Mouse (Mus musculus): Measurements from ENCODE around the gene Cxcl5.

Cxcl5 gene

GRCm38 (mm10) chr5:90759077-90760065, at the start of gene Cxcl5:
Gene Cxcl5, plus strand, starts transcription at chr5:90759360.
- peak; percentile 8 for DNase-seq (ENCODE audit: low spot score)

GRCm38 (mm10) chr5:90711409-90711808, 47.8 kb upstream of the Cxcl5 start:
- DNase-seq (ENCODE audit: low spot score): no peak

- no peak for DNase-seq (ENCODE audit: low spot score)
Observed at GRCm38 (mm10) chr5:90717937-90718336, 41.2 kb upstream of the Cxcl5 start.

- no peak for DNase-seq (ENCODE audit: low spot score)
Observed at GRCm38 (mm10) chr5:90722656-90723055, 36.5 kb upstream of the Cxcl5 start.

GRCm38 (mm10) chr5:90728254-90728653, 30.9 kb upstream of the Cxcl5 start:
- DNase-seq (ENCODE audit: low spot score): no peak

GRCm38 (mm10) chr5:90731480-90731879, 27.7 kb upstream of the Cxcl5 start:
- DNase-seq (ENCODE audit: low spot score): no peak

- DNase-seq (ENCODE audit: low spot score): no peak
Observed at GRCm38 (mm10) chr5:90742029-90742428, 17.1 kb upstream of the Cxcl5 start.

GRCm38 (mm10) chr5:90753934-90754333, 5.2 kb upstream of the Cxcl5 start:
- no peak for DNase-seq (ENCODE audit: low spot score)

- peak; percentile 9 for DNase-seq (ENCODE audit: low spot score)
Observed at GRCm38 (mm10) chr5:90758020-90758605, 1.0 kb upstream of the Cxcl5 start.

- DNase-seq (ENCODE audit: low spot score): no peak
Observed at GRCm38 (mm10) chr5:90760303-90760702, 1.1 kb downstream of the Cxcl5 start.

GRCm38 (mm10) chr5:90760844-90761243, 1.7 kb downstream of the Cxcl5 start:
- no peak for DNase-seq (ENCODE audit: low spot score)

GRCm38 (mm10) chr5:90761834-90762233, 2.7 kb downstream of the Cxcl5 start:
- DNase-seq (ENCODE audit: low spot score): no peak

- no peak for DNase-seq (ENCODE audit: low spot score)
Observed at GRCm38 (mm10) chr5:90763912-90764665, 4.9 kb downstream of the Cxcl5 start.

- DNase-seq (ENCODE audit: low spot score): no peak
Observed at GRCm38 (mm10) chr5:90765821-90766606, 6.9 kb downstream of the Cxcl5 start.

- DNase-seq (ENCODE audit: low spot score): no peak
Observed at GRCm38 (mm10) chr5:90768218-90768617, 9.1 kb downstream of the Cxcl5 start, which contains the start of gene Ppbp. Gene Ppbp, plus strand, starts transcription at chr5:90768518.

GRCm38 (mm10) chr5:90771369-90771768, 12.2 kb downstream of the Cxcl5 start:
- DNase-seq (ENCODE audit: low spot score): no peak

- DNase-seq (ENCODE audit: low spot score): no peak
Observed at GRCm38 (mm10) chr5:90771880-90772653, 12.9 kb downstream of the Cxcl5 start, which contains the start of gene Pf4. Gene Pf4, plus strand, starts transcription at chr5:90772435.

GRCm38 (mm10) chr5:90775562-90775961, 16.4 kb downstream of the Cxcl5 start:
- DNase-seq (ENCODE audit: low spot score): no peak

GRCm38 (mm10) chr5:90777621-90778020, 18.5 kb downstream of the Cxcl5 start:
- DNase-seq (ENCODE audit: low spot score): no peak

- no peak for DNase-seq (ENCODE audit: low spot score)
Observed at GRCm38 (mm10) chr5:90778856-90779255, 19.7 kb downstream of the Cxcl5 start.

GRCm38 (mm10) chr5:90783697-90784096, 24.5 kb downstream of the Cxcl5 start:
- DNase-seq (ENCODE audit: low spot score): no peak
